Mouse (Mus musculus) heart, postnatal 0 days (tissue): Measurements from ENCODE around the gene Vgll4.

Source experiments
- CTCF ChIP-seq: IDR thresholded peaks from 2 replicates; pipeline ENCODE4 v1.5.1; 2016; ENCODE audit warnings: antibody characterized with exemption, control low read depth, low read depth
- EP300 ChIP-seq: IDR thresholded peaks from 2 replicates; pipeline ENCODE4 v1.6.1; 2016; ENCODE audit warnings: antibody characterized with exemption, low read depth

DNA sequence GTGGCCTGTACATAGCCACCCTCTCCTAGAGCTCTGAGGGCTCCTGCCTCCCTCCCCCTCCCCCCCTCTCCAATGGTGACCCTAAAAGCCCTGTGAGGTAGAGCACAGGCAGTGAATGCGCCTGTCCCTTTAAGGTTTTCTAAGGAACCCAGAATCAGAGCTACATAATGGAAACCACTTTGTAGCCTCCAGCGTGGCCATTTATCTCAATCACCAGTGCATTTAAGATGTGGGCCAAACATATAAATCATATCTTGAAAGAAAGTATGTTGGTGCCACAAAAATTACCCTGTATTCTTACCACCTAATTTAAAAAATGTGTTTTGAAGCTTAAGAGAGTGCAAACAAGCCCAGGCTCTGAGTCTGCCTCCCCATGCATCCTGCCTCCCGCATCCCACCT is 117.1 kb downstream of the Vgll4 start:
- TF ChIP-seq EP300 (no peak), CTCF (no peak)
